Mouse (Mus musculus) embryonic facial prominence, embryonic 15.5 days (tissue): ENCODE measurements around the gene Rab9. TPM values are rescaled to one million over a fixed set of nuclear protein-coding genes. Genes with fewer than 3 reads are reported as not detected.

Source experiments
- ATAC-seq: fragments of 200-750 bp; cut with Nextera tagmentation; 2 replicates; pipeline ENCODE4 v1.8.0; 2017; ENCODE audit warnings: low read depth, moderate TSS enrichment; ENCODE audit not compliant: insufficient number of reproducible peaks, low FRiP score, low TSS enrichment
- H3K27ac ChIP-seq: fragments of 300-500 bp; sonication (generic); replicated peaks from 2 replicates; pipeline ENCODE4 v1.5.1; 2015; ENCODE audit warnings: mild to moderate bottlenecking, inconsistent platforms
- H3K27me3 ChIP-seq: fragments of 300-500 bp; sonication (generic); 2 replicates; pipeline ENCODE4 v1.6.1; 2015; ENCODE audit warnings: inconsistent platforms
- H3K36me3 ChIP-seq: fragments of 300-500 bp; sonication (generic); 2 replicates; pipeline ENCODE4 v1.6.1; 2015; ENCODE audit warnings: mild to moderate bottlenecking, inconsistent platforms
- H3K4me1 ChIP-seq: fragments of 300-500 bp; sonication (generic); 2 replicates; pipeline ENCODE4 v1.6.1; 2015; ENCODE audit warnings: inconsistent platforms
- H3K4me2 ChIP-seq: fragments of 300-500 bp; sonication (generic); replicated peaks from 2 replicates; pipeline ENCODE4 v1.6.1; 2015; ENCODE audit warnings: mild to moderate bottlenecking, inconsistent platforms
- H3K4me3 ChIP-seq: fragments of 300-500 bp; sonication (generic); replicated peaks from 2 replicates; pipeline ENCODE4 v1.5.1; 2015; ENCODE audit warnings: mild to moderate bottlenecking, inconsistent platforms
- H3K9ac ChIP-seq: fragments of 300-500 bp; sonication (generic); 2 replicates; pipeline ENCODE4 v1.6.1; 2015; ENCODE audit warnings: inconsistent platforms
- H3K9me3 ChIP-seq: fragments of 300-500 bp; sonication (generic); replicated peaks from 2 replicates; pipeline ENCODE4 v1.6.1; 2016; ENCODE audit warnings: inconsistent platforms
- WGBS: fragments of 180-500 bp; shearing (Covaris S2); methylation state at CpG from one replicate; pipeline ENCODE4 v1.1.7; 2015; 5-methylcytosine and 5-hydroxymethylcytosine counted together
- polyA plus RNA-seq: library from polyadenylated mRNA; unstranded; fragments of >200 nt; fragmentation: Nextera tagmentation; extraction: Ambion mirVana; gene quantifications from 2 replicates; pipeline ENCODE4 v1.2.1, GENCODE M21; 2015

Gene Rab9
- polyA plus RNA-seq, 1 experiment from 2014 or later, result 49.8 TPM

DNA sequence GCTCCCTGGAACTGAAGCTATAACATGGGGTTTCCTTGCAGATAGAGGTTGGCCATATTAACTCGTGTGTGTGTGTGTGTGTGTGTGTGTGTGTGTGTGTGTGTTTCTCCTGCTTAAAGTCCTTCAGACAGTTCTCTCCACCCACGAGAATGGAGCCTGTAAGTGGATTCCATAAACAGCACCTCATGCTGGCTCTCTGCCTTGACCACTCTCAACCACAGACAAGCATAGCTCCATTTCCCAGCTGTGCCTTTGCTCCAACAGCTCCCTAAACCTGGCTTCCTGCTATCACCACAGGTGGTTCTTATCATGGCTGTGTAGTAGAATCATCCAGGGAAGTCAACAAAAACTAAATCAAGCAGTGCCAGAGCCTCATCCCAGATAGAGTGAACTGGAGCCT, 24.8 kb upstream of the Rab9 start:
- Histone ChIP-seq H3K27ac (no peak overlapping the region), H3K4me2 (no peak overlapping the region), H3K4me3 (no peak overlapping the region), H3K4me1 (no peaks in the 10 kb centered on the region), H3K9me3 (no peaks in the 10 kb centered on the region), H3K27me3 (no peaks in the 10 kb centered on the region), H3K9ac (no peak overlapping the region), H3K36me3 (no peaks in the 10 kb centered on the region)
- 64% methylated on average over 2 of the region's 2 CpGs for WGBS
- no peak for ATAC-seq

DNA sequence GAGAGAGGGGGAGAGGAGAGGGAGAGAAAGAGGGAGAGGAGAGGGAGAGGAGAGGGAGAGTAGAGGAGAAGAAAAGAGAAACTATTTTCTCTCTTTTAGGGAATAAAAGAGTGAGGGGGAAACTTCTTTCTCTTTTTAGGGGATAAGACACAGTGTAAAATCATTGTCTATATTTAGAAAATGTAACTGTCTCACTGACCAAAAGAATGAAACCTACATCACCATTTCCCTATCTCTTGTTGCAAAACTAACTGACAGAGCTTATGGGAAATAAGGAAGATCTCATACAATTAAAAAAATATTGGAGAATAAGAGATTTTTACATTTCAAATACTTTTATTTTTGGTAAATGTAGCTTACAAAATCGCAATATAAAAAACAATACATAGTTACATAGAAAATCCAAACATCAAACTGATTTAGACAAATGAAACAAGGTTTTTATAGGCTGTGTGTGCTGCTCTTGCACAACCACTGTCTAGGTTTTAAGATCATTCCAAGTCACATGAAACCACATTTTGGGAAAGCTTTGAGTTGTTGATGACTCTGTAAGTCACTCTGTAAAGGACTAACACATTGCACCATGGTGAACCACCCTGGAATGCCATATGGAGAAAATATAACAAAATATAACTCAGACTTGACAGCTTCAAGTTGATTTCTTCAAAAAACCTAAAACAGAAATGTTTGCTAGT, 20.0 kb upstream of the Rab9 start:
- WGBS, result 73% methylated on average over 1 of the region's 1 CpGs
- Histone ChIP-seq H3K27me3 (no peaks in the 10 kb centered on the region), H3K9me3 (no peaks in the 10 kb centered on the region), H3K4me1 (no peaks in the 10 kb centered on the region), H3K36me3 (no peaks in the 10 kb centered on the region), H3K27ac (no peak overlapping the region), H3K4me3 (no peak overlapping the region), H3K9ac (no peak overlapping the region), H3K4me2 (no peak overlapping the region)
- ATAC-seq, result no peak

DNA sequence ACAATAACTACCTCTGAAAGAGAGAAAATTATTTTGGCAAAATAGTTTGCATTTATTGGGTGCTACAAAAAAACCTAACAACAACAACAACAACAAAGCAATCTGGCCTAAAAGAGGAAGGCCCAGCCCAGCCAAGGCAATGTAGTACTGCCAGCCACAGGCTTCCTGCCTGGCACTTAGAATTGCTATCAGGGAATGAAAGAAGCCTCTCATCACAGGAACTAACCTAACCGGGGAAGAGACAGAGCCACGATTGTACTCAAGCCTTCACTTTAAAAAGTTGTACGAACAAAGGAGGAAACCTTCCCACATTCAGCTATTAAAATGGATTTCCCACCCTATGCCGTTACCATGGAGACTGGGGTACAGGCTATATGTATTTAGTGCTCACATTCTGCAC, 18.1 kb upstream of the Rab9 start:
- 61% methylated on average over 4 of the region's 4 CpGs for WGBS
- ATAC-seq, result no peak
- H3K27me3 ChIP-seq, result no peaks in the 10 kb centered on the region

DNA sequence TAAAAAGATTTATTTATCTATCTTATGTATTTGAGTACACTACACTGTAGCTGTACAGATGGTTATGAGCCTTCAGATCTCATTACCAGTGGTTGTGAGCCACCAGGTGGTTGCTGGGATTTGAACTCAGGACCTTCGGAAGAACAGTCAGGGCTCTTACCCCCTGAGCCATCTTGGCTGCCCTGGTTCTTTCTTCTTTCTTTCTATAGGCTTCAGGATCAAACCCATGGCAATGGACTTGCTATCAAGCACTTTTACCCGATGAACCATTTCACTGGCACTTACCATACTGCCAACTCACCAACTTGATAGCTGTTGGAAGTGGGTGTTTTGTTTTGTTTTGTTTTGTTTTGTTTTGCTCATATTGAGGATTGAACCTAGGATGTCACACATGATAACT, 15.4 kb upstream of the Rab9 start:
- no peaks in the 10 kb centered on the region for H3K9me3 ChIP-seq
- H3K4me1 ChIP-seq, result no peaks in the 10 kb centered on the region
- no peak overlapping the region for H3K27ac ChIP-seq
- WGBS, result 89% methylated on average over 2 of the region's 2 CpGs
- no peak overlapping the region for H3K4me3 ChIP-seq
- no peaks in the 10 kb centered on the region for H3K27me3 ChIP-seq
- no peak overlapping the region for H3K4me2 ChIP-seq
- ATAC-seq, result no peak
- no peaks in the 10 kb centered on the region for H3K36me3 ChIP-seq
- no peak overlapping the region for H3K9ac ChIP-seq

More for the DNA sequence above, 18.1 kb upstream of the Rab9 start:
- no peak overlapping the region for H3K4me3 ChIP-seq
- no peak overlapping the region for H3K27ac ChIP-seq
- H3K9me3 ChIP-seq, result no peaks in the 10 kb centered on the region
- H3K36me3 ChIP-seq, result no peaks in the 10 kb centered on the region
- no peaks in the 10 kb centered on the region for H3K4me1 ChIP-seq
- H3K9ac ChIP-seq, result no peak overlapping the region
- H3K4me2 ChIP-seq, result no peak overlapping the region

DNA sequence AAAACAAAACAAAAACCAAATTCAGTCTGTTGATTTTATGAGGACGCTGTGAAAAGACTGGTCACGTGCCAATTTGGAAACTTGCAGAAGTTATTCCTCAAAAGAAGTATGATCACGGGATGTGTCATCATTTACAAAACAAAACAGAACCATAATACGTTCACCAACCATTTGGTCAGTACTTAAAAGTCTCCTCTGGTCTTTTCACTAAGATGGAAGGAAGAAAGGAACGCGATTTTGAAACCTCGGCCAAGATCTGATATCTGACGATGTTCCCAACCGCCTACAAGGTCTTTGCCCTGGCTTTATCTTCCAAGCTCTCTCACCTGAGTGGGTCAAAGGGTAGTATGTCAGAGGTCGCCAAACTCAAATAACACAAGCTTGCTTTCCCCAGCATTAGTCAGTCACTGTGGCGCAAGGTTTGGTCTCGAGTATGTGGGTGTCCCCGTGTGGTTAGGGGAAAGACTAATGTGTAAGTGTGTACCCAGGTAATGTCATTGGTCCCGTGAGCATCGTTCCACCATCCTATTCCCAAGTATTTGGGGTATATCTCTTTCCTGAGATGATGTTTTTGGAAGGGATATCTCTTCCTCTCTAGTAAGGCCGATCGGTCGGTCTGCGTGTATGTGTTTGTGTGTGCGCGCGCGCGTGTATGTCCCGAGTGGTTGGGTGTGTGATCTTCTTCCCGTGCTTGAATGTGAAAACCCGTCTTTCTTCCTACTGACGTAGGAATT, 869 bp downstream of the Rab9 start:
- H3K36me3 ChIP-seq, result no peaks in the 10 kb centered on the region
- H3K9me3 ChIP-seq, result no peaks in the 10 kb centered on the region
- peak; percentile 34; the same call in 1 of the 2 replicates for ATAC-seq
- no peaks in the 10 kb centered on the region for H3K27me3 ChIP-seq
- 18% methylated on average over 28 of the region's 28 CpGs for WGBS
- H3K4me1 ChIP-seq, result no peaks in the 10 kb centered on the region
- peak overlapping the region; percentile 47 for H3K4me2 ChIP-seq
- H3K27ac ChIP-seq, result peak overlapping the region; percentile 87
- peak overlapping the region; percentile 57 for H3K4me3 ChIP-seq
- peak overlapping the region; percentile 35 for H3K9ac ChIP-seq

DNA sequence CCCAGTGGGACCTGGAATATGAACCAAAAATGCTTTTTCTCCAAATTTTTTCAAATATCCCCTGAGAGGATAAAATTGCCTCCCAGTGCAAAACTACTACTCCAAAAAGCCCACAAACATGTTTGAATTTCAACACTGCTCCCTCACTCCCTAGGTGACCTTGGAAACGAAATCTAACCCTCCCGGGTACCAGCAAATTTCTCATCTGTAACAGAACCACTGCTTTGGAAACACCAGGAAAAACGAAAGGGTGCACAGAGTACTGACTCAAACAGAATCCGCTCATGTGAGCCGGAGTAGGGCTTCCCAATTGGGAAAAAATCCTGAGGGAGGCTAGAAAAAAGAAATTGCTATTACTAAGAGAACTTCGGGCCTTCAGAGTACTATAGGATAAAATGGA, 2.3 kb downstream of the Rab9 start:
- Histone ChIP-seq H3K27ac (no peak overlapping the region), H3K4me1 (no peaks in the 10 kb centered on the region), H3K4me2 (peak overlapping the region; percentile 47), H3K4me3 (peak overlapping the region; percentile 25), H3K9me3 (no peaks in the 10 kb centered on the region), H3K27me3 (no peaks in the 10 kb centered on the region), H3K9ac (no peak overlapping the region), H3K36me3 (no peaks in the 10 kb centered on the region)
- WGBS, result 39% methylated on average over 6 of the region's 6 CpGs
- ATAC-seq, result no peak

DNA sequence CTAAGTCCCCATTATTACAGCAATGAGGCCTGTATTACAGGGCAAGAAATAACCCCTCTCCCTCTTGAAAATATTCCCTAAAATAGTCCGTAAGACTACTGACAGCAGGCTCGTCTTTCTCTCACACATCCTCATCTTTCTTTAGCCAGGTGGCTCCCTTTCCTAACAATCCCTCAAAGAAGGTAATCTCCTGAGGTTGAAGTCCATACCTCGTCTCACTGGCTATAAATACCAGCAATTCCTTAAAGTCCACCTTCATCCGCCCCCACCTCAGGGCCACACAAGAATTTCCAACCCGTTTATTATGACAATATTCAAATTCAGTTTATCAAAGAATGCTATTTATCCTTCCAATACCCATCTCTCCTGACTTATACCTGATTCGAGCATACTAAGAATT, 7.1 kb downstream of the Rab9 start:
- WGBS, result 78% methylated on average over 6 of the region's 6 CpGs
- no peaks in the 10 kb centered on the region for H3K9me3 ChIP-seq
- H3K4me3 ChIP-seq, result no peak overlapping the region
- no peak overlapping the region for H3K27ac ChIP-seq
- no peak overlapping the region for H3K4me2 ChIP-seq
- no peak overlapping the region for H3K9ac ChIP-seq
- no peaks in the 10 kb centered on the region for H3K36me3 ChIP-seq
- no peak for ATAC-seq
- no peaks in the 10 kb centered on the region for H3K4me1 ChIP-seq
- no peaks in the 10 kb centered on the region for H3K27me3 ChIP-seq

DNA sequence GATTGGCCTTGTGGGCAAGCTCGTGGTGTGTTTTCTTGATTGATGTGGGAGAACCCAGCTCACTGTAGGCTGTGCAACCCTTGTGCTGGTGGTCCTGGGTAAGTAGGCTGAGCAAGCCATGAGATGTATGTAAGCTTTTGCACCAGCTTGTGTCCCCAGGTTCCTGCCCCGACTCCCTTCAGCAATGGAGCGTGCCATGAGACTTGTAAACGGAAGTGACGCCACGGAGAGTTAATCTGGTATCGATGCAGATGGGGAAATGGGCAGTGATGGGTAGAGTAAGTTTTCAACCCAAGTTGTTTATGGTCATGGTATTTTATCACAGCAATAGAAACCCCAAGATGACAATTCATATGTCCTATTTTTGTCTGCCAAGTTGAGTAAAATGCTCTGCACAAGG, 11.3 kb downstream of the Rab9 start:
- Histone ChIP-seq H3K4me2 (no peak overlapping the region), H3K27me3 (no peaks in the 10 kb centered on the region), H3K4me3 (no peak overlapping the region), H3K9me3 (no peaks in the 10 kb centered on the region), H3K4me1 (no peaks in the 10 kb centered on the region), H3K9ac (no peak overlapping the region), H3K36me3 (no peaks in the 10 kb centered on the region), H3K27ac (no peak overlapping the region)
- 93% methylated on average over 7 of the region's 7 CpGs for WGBS
- no peak for ATAC-seq

DNA sequence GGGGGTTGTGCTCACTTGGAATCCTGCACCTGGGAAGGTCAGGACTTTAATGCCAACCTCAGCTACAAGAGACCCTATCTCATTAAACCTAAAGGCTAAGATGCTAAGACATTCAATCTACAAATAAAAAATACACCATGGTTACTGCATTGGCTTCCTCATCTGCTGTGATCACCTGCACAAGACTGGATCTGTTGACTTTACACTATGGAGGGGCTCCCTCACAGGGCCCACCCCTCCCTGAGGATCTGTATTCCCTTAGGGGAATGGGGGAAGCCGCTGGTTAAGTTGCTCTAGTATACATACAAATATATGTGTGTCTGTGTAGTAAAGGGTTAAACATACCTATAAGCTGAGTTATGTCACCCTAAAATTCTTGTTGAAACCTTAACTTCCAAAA, 24.1 kb downstream of the Rab9 start:
- WGBS, result 95% methylated on average over 1 of the region's 1 CpGs
- H3K36me3 ChIP-seq, result peaks cover 3% of the 10 kb centered on the region; the same call in 1 of the 2 replicates
- H3K9ac ChIP-seq, result no peak overlapping the region
- no peak for ATAC-seq
- no peak overlapping the region for H3K4me2 ChIP-seq
- H3K27me3 ChIP-seq, result no peaks in the 10 kb centered on the region; the same call in 1 of the 2 replicates
- no peaks in the 10 kb centered on the region for H3K9me3 ChIP-seq
- H3K4me1 ChIP-seq, result no peaks in the 10 kb centered on the region
- no peak overlapping the region for H3K4me3 ChIP-seq
- H3K27ac ChIP-seq, result no peak overlapping the region

DNA sequence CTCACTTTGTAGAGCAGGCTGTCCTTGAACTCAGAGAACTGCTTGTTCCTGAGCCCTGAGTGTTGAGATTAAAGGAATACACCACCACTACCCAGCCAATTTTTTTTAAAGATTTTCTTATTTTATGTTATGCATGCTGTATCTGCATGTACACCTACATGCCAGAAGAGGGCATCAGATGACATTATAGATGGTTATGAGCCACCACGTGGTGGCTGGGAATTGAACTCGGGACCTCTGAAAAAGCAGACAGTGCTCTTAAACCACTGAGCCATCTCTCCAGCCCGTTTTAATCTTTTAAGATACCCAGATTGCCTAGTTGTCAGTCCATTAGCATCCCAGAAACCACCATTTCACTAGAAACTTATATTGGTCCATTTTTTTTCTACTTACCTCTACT, 25.3 kb downstream of the Rab9 start:
- WGBS, result 75% methylated on average over 3 of the region's 3 CpGs
- ATAC-seq, result no peak
- no peaks in the 10 kb centered on the region for H3K9me3 ChIP-seq
- no peak overlapping the region for H3K4me2 ChIP-seq
- no peaks in the 10 kb centered on the region for H3K4me1 ChIP-seq
- H3K27me3 ChIP-seq, result no peaks in the 10 kb centered on the region; the same call in 1 of the 2 replicates
- peaks cover 3% of the 10 kb centered on the region; the same call in 1 of the 2 replicates for H3K36me3 ChIP-seq
- H3K4me3 ChIP-seq, result no peak overlapping the region
- no peak overlapping the region for H3K27ac ChIP-seq
- no peak overlapping the region for H3K9ac ChIP-seq

DNA sequence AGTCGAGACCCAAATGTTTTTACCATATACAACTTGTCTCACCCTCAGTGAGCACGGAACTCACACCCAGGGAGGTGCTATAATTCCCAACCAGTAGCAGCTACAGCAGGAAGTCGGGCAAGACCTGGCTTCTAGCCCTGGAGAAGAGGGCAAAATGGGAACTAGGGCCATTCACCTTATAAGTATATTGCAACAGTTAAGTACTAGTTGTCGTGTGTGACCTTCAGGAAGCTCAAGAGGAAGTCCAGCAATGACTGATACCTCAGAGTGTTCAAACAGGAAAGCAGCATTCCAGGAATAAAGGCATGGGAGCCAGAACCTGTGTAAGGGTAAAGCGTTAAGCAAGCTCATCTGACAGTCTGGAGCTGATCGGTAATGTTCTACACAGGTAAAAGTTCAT, 26.1 kb downstream of the Rab9 start:
- H3K4me1 ChIP-seq, result no peaks in the 10 kb centered on the region
- H3K27ac ChIP-seq, result no peak overlapping the region
- no peak overlapping the region for H3K4me2 ChIP-seq
- peaks cover 3% of the 10 kb centered on the region; the same call in 1 of the 2 replicates for H3K36me3 ChIP-seq
- H3K4me3 ChIP-seq, result no peak overlapping the region
- no peaks in the 10 kb centered on the region for H3K9me3 ChIP-seq
- 83% methylated on average over 6 of the region's 6 CpGs for WGBS
- H3K27me3 ChIP-seq, result no peaks in the 10 kb centered on the region; the same call in 1 of the 2 replicates
- no peak overlapping the region for H3K9ac ChIP-seq
- ATAC-seq, result no peak
